Mouse (Mus musculus) CH12.LX (cell line): ENCODE results near the gene E330017A01Rik. TPM values are rescaled to one million over a fixed set of nuclear protein-coding genes. Genes with fewer than 3 reads are reported as not detected.
A peak's percentile ranks its signal among the peaks of the same experiment; 100 is the strongest.

Experiments
- DNase-seq: peaks from one replicate; pipeline ENCODE4 v3.0.0-alpha.2; 2013; ENCODE audit errors: extremely low read depth
- H3K27ac ChIP-seq: 2 replicates; pipeline ENCODE4 v1.5.1; 2012; ENCODE audit warnings: low read depth, mild to moderate bottlenecking, control low read depth, moderate library complexity; ENCODE audit not compliant: insufficient read depth
- H3K27me3 ChIP-seq: replicated peaks from 2 replicates; pipeline ENCODE3; 2012; ENCODE audit warnings: inconsistent platforms
- H3K36me3 ChIP-seq, 2 experiments: replicated peaks in 1 of 2; 2 replicates each; pipeline versions ENCODE3 to v1.6.1; 2012; ENCODE audit warnings: inconsistent platforms in 1 of 2, low read length in 1 of 2, mild to moderate bottlenecking in 1 of 2, mixed read lengths in 1 of 2, moderate library complexity in 1 of 2; ENCODE audit not compliant: control insufficient read depth in 1 of 2, insufficient read depth in 1 of 2
- H3K4me1 ChIP-seq, 2 experiments: 2 replicates each; pipeline ENCODE4 v1.6.1; 2012; ENCODE audit warnings: inconsistent platforms in 1 of 2, moderate library complexity in 1 of 2; ENCODE audit not compliant: insufficient read depth in 2 of 2, control insufficient read depth in 1 of 2
- H3K4me2 ChIP-seq: 2 replicates; pipeline ENCODE4 v1.6.1; 2012; ENCODE audit warnings: low read depth, mild to moderate bottlenecking, control low read depth; ENCODE audit not compliant: poor library complexity, insufficient read depth, severe bottlenecking
- H3K4me3 ChIP-seq, 3 experiments: fragments of 150-350 bp in 1 of 3; sonication (generic) in 1 of 3; replicated peaks in 1 of 3; 2 replicates each; pipeline versions ENCODE3 to v1.5.1; 2011 to 2012; ENCODE audit warnings: low read depth in 2 of 3, low read length in 2 of 3, mild to moderate bottlenecking in 2 of 3, moderate library complexity in 2 of 3, control low read depth in 1 of 3, improper control_type of control experiment in 1 of 3, inconsistent platforms in 1 of 3, mixed read lengths in 1 of 3; ENCODE audit not compliant: poor library complexity in 1 of 3
- H3K79me2 ChIP-seq: replicated peaks from 2 replicates; pipeline ENCODE4 v1.6.1; 2012; ENCODE audit warnings: mild to moderate bottlenecking, moderate library complexity; ENCODE audit not compliant: control insufficient read depth, poor library complexity, insufficient read depth, severe bottlenecking; ENCODE audit errors: extremely low read depth
- H3K9ac ChIP-seq: 2 replicates; pipeline ENCODE4 v1.6.1; 2012; ENCODE audit warnings: low read depth, mild to moderate bottlenecking, control low read depth, moderate library complexity; ENCODE audit not compliant: insufficient read depth
- H3K9me3 ChIP-seq: replicated peaks from 2 replicates; pipeline ENCODE3; 2012; ENCODE audit warnings: low read length, inconsistent platforms, mixed read lengths
- CHD1 ChIP-seq: IDR thresholded peaks from 2 replicates; pipeline ENCODE4 v1.6.1; 2012; ENCODE audit warnings: low read depth, low read length, improper control_type of control experiment, inconsistent platforms
- CTCF ChIP-seq, 2 experiments: IDR thresholded peaks in 1 of 2; conservative IDR thresholded peaks in 1 of 2; 2 replicates each; pipeline ENCODE4 v1.5.1; 2011 to 2012; ENCODE audit warnings: low read depth in 2 of 2, low read length in 2 of 2, improper control_type of control experiment in 1 of 2, inconsistent platforms in 1 of 2, mild to moderate bottlenecking in 1 of 2, moderate library complexity in 1 of 2
- E2F4 ChIP-seq: IDR thresholded peaks from 2 replicates; pipeline ENCODE4 v1.6.1; 2011; ENCODE audit warnings: low read depth, low read length, improper control_type of control experiment; ENCODE audit not compliant: insufficient replicate concordance
- EP300 ChIP-seq: IDR thresholded peaks from 2 replicates; pipeline ENCODE4 v1.6.1; 2011; ENCODE audit warnings: low read length, improper control_type of control experiment
- IRF4 ChIP-seq: IDR thresholded peaks from 2 replicates; pipeline ENCODE4 v1.6.1; 2014; ENCODE audit warnings: low read depth, mild to moderate bottlenecking, inconsistent platforms, low read length, improper control_type of control experiment
- JUN ChIP-seq: IDR thresholded peaks from 2 replicates; pipeline ENCODE4 v1.6.1; 2011; ENCODE audit warnings: low read depth, mild to moderate bottlenecking, low read length, improper control_type of control experiment, moderate library complexity; ENCODE audit not compliant: insufficient read depth
- KAT2A ChIP-seq: IDR thresholded peaks from 2 replicates; pipeline ENCODE4 v1.6.1; 2012; ENCODE audit warnings: low read length, improper control_type of control experiment, inconsistent platforms; ENCODE audit not compliant: insufficient replicate concordance
- MAFK ChIP-seq: IDR thresholded peaks from 2 replicates; pipeline ENCODE4 v1.6.1; 2011; ENCODE audit warnings: low read length, improper control_type of control experiment; ENCODE audit not compliant: insufficient replicate concordance
- NELFE ChIP-seq: IDR thresholded peaks from 2 replicates; pipeline ENCODE4 v1.6.1; 2011; ENCODE audit warnings: low read depth, low read length, improper control_type of control experiment
- PAX5 ChIP-seq: IDR thresholded peaks from 2 replicates; pipeline ENCODE4 v1.6.1; 2012; ENCODE audit warnings: low read length, inconsistent platforms, mixed read lengths
- RCOR1 ChIP-seq: conservative IDR thresholded peaks from 2 replicates; pipeline ENCODE4 v1.6.1; 2012; ENCODE audit warnings: low read depth, mild to moderate bottlenecking, inconsistent platforms, low read length, improper control_type of control experiment
- SIN3A ChIP-seq: IDR thresholded peaks from 2 replicates; pipeline ENCODE4 v1.6.1; 2012; ENCODE audit warnings: low read length, improper control_type of control experiment, inconsistent platforms
- SMC3 ChIP-seq: IDR thresholded peaks from 2 replicates; pipeline ENCODE4 v1.6.1; 2011; ENCODE audit warnings: low read depth, low read length, improper control_type of control experiment
- TCF12 ChIP-seq: IDR thresholded peaks from 2 replicates; pipeline ENCODE4 v1.6.1; 2014; ENCODE audit warnings: low read depth, mild to moderate bottlenecking, inconsistent platforms, low read length, improper control_type of control experiment
- USF2 ChIP-seq: conservative IDR thresholded peaks from 2 replicates; pipeline ENCODE4 v1.6.1; 2011; ENCODE audit warnings: low read depth, low read length, improper control_type of control experiment
- ZKSCAN1 ChIP-seq: IDR thresholded peaks from 2 replicates; pipeline ENCODE4 v1.6.1; 2012; ENCODE audit warnings: low read depth, inconsistent platforms, low read length, improper control_type of control experiment, borderline replicate concordance
- ZMIZ1 ChIP-seq: IDR thresholded peaks from 2 replicates; pipeline ENCODE4 v1.6.1; 2012; ENCODE audit warnings: low read depth, mild to moderate bottlenecking, inconsistent platforms, low read length, improper control_type of control experiment
- dilution Hi-C: fragments of 300-500 bp; cut with MboI; formaldehyde crosslinking; loops from 2 replicates; pipeline ENCODE4 v1.14.3; 2020; ENCODE audit warnings: low sequenced_read_pairs; ENCODE audit not compliant: extremely low pct_unique_long_range_greater_than_20kb, extremely low pct_ligation_motif_present
- in situ Hi-C: fragments of 300-500 bp; cut with MboI; formaldehyde crosslinking; loops from 3 replicates; pipeline ENCODE4 v1.14.3; 2019; ENCODE audit warnings: low sequenced_read_pairs, low pct_ligation_motif_present, low pct_unique_long_range_greater_than_20kb, mixed read lengths
- polyA plus RNA-seq: library from polyadenylated mRNA; unstranded; fragments of >175 nt; gene quantifications from 2 replicates; pipeline ENCODE4 v1.2.1, GENCODE M21; 2012; ENCODE audit warnings: low read depth; ENCODE audit not compliant: insufficient read length
- total RNA-seq, 2 experiments: library from RNA; depleted of rRNA; stranded (reverse); fragments of 300-350 nt in 1 of 2; fragments of >200 nt in 1 of 2; gene quantifications; 2 replicates each; pipeline ENCODE4 v1.2.3; 2012 to 2014

The E330017A01Rik gene
- total and polyA plus RNA-seq, 3 experiments = 0.21 TPM; not detected in 2

DNA sequence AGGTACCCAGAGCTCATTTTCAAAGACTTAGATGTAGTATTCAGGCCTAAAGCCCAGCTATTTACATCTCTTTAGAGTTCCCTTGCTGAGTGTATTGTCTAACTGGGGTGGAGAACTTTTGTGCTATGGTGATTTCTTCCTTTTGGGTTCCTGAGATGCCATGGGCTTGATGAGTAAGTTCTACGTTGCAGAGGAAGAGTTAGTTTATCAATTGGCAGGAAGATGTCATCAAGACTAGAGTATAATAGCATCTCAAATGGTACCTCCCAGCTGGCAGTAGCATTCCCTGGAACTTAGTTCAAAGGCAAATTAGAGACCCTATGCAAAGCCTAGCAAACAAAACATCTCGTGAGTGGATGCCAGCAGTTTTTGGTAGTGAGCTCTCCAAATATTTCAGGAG, 2.7 kb downstream of the E330017A01Rik start:
- Histone ChIP-seq H3K9ac (no peak overlapping the region), H3K27ac (no peak overlapping the region), H3K4me3 (no peak overlapping the region), H3K27me3 (no peaks in the 10 kb centered on the region), H3K9me3 (no peaks in the 10 kb centered on the region), H3K4me1 (peaks cover 16 to 21% of the 10 kb centered on the region in 2 experiments), H3K4me2 (no peak overlapping the region), H3K79me2 (no peaks in the 10 kb centered on the region), H3K36me3 (no peaks in the 10 kb centered on the region)
- no peak for DNase-seq
- TF ChIP-seq IRF4 (no peak), USF2 (no peak), CHD1 (no peak), MAFK (no peak), SMC3 (no peak), PAX5 (no peak), RCOR1 (no peak), TCF12 (no peak), EP300 (no peak), CTCF (conservative IDR thresholded peaks at IDR 0.05 in 1 of 2, IDR thresholded peaks at IDR 0.05 in 1 of 2; ENCODE audit: low read depth in 2 of 2, low read length in 2 of 2) (no peak), ZKSCAN1 (no peak), E2F4 (no peak), JUN (no peak), NELFE (no peak)
- dilution Hi-C loops (no loop called here), in situ Hi-C loops (loop anchor here (25.0 kb wide), 1 partner anchor 1024 kb away; the partner anchor contains the start of gene Cmss1)

GRCm38 (mm10) chr16:58629736-58630135, 8.8 kb downstream of the E330017A01Rik start:
- H3K27me3 ChIP-seq = no peaks in the 10 kb centered on the region
- H3K9me3 ChIP-seq = no peaks in the 10 kb centered on the region
- H3K4me3 ChIP-seq = no peak overlapping the region
- dilution Hi-C loops = no loop called here
- TF ChIP-seq ZMIZ1 = no peak
- H3K36me3 ChIP-seq = no peaks in the 10 kb centered on the region
- no peak overlapping the region for H3K9ac ChIP-seq
- H3K79me2 ChIP-seq = no peaks in the 10 kb centered on the region
- H3K27ac ChIP-seq = no peak overlapping the region
- peaks cover 0 to 4% of the 10 kb centered on the region in 2 experiments; a peak in 2 of 4 replicates for H3K4me1 ChIP-seq
- peak; percentile 27 for DNase-seq
- no peak overlapping the region for H3K4me2 ChIP-seq
- in situ Hi-C loops = loop anchor here (5.0 to 25.0 kb wide), 2 partner anchors 38 to 1017 kb away; partner anchors contain the start of gene Cmss1

DNA sequence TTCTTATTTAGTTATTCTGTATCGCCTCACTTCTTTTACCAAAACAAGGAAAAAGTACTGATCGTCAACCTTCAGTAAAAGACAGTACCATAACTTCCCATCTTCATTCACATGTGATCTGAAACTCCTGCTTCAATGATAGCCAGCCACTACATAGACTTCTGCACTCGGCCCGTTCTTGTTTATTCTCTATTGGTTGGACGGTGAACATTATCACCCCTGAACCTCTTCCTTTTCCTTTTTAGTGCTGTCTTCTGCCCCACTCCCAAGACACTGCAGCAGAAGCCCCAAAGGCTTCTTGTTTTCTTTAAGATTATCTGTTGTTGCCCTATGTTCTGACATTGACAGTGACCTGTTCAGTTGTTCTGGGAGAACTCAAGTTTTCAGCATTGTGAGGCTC, 9.6 kb downstream of the E330017A01Rik start:
- H3K27me3 ChIP-seq = no peaks in the 10 kb centered on the region
- H3K9me3 ChIP-seq = no peaks in the 10 kb centered on the region
- dilution Hi-C loops = no loop called here
- in situ Hi-C loops = loop anchor here (5.0 to 25.0 kb wide), 2 partner anchors 38 to 1017 kb away; partner anchors contain the start of gene Cmss1
- no peak overlapping the region for H3K4me3 ChIP-seq
- TF ChIP-seq MAFK (no peak), TCF12 (no peak), CTCF (conservative IDR thresholded peaks at IDR 0.05 in 1 of 2, IDR thresholded peaks at IDR 0.05 in 1 of 2; ENCODE audit: low read depth in 2 of 2, low read length in 2 of 2) (no peak), PAX5 (no peak), KAT2A (no peak), E2F4 (no peak), SIN3A (no peak)
- H3K36me3 ChIP-seq = no peaks in the 10 kb centered on the region
- no peak for DNase-seq
- peaks cover 2 to 4% of the 10 kb centered on the region in 2 experiments; a peak in 2 of 4 replicates for H3K4me1 ChIP-seq
- H3K79me2 ChIP-seq = no peaks in the 10 kb centered on the region
- H3K27ac ChIP-seq = no peak overlapping the region
- H3K9ac ChIP-seq = no peak overlapping the region
- no peak overlapping the region for H3K4me2 ChIP-seq
